Mouse (Mus musculus): ENCODE measurements at regions not wholly inside any gene's neighbourhood (a gene's known extent, or its start where the extent isn't known, plus 50 kb on each side); places are given as distances from the start of the nearest gene placed in this dataset.

DNA sequence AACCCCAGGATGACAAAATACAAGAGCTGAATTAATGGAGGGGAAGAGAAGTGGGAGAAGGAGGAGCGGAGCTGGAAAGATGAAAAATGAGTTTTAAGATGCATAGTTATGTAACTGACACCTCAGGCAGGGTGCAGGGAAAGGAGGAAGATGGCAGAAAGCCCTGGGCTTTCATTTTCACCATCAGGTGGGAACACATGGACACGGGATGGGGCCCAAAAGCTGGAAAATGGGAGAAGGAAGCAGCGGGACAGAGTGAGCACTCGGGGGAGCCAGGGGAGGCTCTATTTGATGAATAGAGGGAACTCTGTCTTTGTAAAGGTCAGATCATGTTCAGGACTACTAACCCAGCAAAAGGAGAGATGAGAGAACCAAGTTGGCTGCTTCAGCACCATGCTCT, 516.6 kb upstream of the Tnp1 start:
- DNase-seq: no peak

DNA sequence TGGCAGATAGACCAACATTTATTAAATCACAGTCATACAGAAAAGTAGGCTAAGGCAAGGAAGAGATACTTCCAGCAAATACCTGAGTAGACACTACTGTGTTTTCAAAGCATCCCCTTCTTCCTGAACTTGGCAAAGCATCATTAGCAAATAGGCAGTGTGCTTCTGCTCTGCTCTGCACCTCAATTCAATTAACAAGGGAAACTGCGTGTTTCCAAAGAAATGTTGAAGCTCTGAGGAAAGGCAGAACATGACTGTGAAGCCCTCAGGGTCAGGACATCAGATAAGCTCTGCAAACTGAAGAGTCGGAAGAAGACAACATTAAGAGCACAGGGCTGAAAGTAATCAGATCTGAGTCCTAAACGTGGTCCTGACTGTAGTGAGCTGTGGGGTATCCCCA, 516.1 kb upstream of the Tnp1 start:
- DNase-seq: no peak

DNA sequence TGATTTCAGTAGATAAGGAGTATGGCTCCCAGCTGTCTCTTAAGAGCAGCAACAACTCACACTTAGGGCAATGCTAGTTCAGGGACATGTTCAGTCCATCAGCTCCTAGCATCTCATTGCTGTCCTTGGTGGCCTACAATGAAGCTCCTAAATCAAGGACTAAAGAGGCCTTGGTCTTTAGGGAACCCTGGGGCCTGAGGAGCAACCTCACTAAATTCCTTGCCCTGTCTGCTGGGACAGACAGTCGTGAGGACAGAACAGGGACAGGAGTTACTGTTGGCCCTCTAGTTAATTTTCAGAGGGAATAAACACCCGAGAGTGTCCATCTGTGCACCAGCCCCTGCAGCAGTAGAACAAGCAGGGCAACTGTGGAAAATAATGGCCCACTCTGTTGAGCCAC, 514.6 kb upstream of the Tnp1 start:
- no peak for DNase-seq

DNA sequence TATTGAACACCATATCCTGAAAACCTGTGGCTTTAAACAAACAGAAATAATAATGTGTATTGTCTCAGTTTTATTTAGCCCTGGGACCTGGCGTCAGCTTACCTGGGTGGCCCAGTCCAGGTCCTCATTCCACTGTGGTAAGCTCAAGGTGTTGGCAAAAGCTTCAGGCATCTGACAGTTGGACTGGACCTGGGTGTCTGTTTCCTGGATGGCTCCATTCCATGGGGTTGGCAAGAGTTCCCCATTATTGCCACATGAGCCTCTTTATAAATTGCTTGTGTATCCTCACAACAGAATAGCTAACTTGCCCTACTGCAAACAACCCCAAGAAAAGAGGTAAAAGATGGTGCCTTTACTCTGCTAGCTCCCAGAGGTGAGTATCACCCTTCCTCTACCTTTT, 512.9 kb upstream of the Tnp1 start:
- no peak for DNase-seq

DNA sequence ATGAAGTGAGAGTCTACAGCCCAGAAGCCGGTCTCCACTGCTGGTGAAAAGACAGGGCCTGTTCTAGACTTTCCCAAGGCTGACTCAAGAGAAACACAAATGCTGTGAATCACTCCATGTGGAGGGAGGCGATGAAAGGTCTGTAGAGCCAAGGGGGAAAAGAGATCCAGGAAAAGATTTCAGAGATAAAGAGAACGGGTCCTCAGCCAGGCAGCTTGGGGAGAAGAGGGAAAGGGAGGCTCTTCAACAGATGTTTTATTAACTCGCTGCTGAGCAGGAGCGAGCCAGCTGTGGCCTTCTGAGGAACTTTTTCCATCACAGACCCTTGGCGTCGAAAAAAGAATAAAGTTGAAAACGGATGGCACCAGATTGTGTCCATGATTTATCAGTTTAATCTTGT, 500.7 kb upstream of the Tnp1 start:
- DNase-seq: no peak

DNA sequence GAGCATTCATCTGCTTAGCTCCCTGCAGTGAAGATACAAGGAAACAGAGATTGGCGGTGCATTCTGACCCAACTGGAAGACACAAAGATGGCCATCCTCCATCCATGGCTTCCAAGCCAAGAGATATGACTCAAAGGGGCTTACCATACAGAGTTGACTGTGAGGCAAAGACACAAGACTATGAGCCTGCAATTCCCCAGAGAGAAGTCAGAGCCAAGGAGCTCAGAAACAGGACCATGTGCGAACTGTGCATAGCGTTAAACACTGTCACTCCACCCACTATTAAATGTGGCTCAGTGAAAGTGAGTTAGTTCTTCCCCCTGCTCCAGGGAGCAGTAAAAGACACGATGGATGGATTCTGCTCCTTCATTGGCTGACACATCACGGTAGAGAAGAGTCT, 500.1 kb upstream of the Tnp1 start:
- DNase-seq: no peak

DNA sequence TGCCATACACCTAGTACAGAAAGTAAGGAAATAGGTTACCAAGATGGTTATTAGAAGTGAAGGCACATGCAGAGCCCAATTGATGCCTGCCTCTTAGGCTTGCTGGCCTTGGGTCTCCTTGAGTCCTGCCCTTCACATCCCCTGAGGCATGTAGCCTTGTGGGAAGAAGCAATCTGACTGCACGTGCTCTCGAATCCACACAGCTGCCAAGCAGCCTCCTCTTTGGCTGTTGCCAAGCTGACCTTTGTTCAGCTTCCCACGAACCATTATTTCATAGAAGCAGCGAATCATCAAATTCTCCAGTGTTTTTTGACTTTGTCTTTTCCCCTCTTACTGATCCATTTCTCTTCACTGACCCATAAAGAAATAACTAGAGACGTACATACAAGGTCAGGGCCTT, 498.1 kb upstream of the Tnp1 start:
- DNase-seq: no peak

DNA sequence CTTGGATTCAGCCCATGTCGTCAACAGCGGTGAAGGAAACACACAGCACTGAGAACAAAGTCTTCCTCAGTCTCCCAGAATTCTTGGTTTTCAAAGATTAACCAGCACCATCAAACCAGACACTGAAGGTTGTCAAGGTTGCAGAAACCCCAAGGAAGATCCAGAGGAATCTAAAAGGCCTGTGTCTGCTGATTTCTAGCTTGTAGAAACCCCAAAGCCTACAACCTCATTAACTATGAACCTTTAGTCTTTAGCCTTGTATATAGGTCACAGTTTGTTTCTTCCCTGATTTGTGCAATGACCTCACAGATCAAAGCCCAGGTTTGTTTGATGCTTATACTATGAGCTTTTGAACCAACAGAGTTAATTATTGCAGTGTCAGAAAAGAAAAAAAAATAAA, 497.1 kb upstream of the Tnp1 start:
- no peak for DNase-seq

DNA sequence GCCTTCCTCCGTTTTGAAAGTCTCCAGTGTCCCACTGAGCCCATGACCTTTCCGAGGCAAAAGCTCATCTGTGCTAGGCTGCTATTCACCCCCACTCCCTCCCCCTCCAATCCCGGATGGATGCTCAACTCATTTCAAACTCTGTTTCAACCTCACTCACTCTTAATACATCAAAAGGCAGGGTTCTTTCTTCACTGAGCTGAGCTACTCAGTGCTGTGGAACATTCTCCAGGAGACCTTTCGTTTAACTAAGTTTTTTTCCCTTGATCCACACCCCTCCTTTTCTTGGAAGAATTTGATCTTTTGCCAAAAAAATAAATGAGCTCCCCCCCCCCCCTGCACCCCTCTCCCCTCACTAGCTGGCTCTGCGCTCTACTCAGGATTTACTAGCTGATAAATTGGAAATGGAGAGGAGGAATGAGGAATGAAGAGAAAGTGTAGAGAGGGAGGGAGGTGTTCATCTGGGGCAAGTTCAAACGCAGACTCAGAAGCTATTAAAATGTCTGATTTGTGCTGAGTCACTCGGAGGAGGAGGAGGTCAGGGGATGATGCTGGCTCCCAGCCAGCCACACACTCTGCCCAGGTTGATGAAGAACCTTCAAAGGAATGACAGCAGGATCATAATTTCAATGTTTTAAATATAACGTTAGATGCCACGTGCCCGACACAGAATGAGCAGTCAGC, 491.5 kb upstream of the Tnp1 start:
- no peak for DNase-seq

DNA sequence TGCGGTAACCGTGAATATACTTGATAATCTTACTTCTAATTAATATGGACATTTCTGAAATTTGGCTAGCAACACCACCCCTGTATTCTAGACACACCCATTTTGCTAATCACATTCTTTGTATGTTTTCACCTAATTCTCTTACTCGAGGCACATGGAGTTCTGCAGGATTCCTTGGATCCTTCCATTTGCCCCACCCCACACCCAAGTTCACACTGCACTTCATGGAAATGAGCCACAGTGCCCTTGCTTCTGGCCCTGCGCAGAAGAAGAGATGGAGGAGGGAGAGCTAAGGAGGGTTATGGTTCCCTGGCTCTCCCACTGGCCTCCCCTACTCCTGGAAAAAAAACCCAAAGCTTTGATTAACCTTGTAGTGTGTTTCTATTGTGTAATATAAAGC, 487.9 kb upstream of the Tnp1 start:
- DNase-seq: no peak

DNA sequence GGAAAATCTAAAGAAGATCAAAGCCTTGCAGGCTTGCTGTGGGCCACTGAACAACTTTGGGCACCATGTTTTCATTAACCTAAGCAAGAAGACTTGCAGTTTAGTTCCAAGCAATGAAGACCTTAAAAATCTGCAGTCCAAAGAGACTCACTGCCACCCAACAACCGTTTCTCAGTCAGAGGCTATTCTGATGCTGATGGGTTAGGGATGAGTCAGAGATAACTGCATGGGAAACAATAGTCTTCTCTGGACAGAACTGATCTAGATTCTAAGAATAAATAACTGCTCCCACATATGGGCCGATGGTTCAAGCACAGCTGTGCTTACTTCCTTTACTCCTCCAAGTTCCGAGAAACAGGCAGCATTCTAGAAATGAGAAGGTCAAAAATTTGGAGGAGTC, 485.0 kb upstream of the Tnp1 start:
- no peak for DNase-seq

DNA sequence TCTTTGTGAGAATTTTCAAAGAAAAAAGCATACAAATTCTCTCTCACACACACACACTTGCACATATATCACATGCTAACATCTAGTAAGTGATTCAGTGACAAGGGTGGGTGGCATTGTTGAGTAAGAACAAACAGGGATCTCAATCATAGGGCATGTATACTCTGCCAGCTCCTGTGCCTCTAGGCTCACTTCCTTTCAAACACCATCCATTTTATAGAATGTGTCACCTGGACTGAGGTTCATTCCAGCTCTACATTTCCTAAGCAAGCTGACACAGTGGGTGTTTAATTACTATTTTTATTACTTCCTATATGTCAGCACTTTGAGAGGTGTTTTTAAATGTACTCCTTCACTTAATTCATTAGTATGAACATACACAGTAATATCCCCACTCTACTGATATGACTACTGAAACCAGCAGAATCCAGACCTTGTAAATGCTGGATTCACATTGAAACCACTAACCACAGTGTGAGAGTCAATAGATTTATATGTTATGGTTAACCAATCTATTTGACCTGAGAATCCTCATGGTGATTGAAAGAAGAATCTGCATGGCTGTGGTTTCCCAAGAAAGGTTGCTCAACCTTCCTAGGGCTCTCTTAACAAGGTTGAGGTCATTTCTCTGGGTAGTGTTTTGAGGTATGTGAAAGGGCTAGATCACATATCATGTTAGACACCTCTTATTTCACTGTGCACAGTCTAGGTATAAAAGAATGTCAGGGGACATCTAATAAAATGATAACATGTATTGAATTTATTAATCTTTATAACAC, 480.5 kb upstream of the Tnp1 start:
- DNase-seq: no peak

DNA sequence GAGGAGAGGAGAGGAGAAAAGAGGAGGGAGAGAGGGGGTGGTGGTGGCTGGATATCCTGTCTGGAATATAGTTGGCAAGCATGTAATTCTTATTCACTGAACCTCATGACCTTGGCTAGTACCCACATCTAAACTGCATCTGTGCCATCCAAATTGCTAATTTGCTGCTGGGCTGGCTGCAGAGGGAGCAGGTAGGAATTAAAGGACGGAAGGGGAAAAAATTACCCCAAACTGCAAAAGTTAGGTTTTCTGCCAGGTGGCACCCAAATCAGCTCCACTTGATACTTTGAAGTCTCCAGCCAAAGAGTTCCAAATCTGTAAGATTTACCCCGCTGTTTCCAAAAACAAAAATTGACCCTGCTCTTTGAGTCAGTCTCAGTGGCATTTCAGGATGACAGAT, 466.2 kb upstream of the Tnp1 start:
- DNase-seq: no peak

DNA sequence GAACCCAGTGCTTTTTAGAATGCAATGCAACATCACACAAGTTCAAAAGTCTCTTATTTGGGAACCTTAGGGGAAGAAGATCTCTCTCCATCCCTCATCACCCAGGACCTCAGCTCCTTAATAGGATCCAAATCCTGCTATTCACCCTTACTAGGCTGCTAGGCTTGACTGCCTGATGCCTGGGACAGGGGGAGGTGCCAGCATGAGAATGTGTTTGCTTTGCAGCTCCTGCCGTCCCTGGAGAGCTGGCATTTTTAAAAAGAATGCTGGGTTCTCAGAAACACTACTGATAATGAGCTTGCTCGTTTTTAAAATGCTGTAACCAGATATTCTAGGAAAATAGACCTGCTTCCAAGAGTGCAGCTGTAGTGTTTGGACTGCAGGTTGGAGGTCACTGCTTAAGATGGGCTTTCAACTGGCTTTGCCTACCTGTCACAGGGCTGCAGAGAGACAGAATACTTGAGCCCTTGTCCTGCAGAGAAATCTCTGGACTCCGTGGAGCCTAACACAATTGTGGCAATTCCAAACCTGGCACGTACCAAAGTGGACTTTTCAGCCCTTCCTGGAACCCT, 463.7 kb upstream of the Tnp1 start:
- no peak for DNase-seq

DNA sequence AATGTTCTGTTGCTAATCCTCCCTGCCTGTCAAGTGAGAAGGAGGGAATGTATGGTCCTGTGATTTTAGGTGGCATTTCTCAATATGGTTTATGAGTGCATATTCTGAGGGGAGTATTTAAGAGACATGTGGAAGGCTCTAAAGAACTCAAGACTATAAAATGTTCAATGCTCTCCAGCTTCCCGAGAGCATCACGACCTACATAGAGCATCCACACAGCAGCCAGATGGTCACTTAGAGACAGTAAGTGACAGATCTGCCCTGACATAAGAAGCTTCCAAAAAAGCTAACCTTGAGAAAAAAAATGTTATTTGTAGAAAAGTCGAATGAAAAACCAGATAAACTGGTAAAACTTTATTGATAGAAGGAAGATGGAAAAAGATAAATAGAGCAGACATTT, 444.9 kb upstream of the Tnp1 start:
- DNase-seq: no peak

DNA sequence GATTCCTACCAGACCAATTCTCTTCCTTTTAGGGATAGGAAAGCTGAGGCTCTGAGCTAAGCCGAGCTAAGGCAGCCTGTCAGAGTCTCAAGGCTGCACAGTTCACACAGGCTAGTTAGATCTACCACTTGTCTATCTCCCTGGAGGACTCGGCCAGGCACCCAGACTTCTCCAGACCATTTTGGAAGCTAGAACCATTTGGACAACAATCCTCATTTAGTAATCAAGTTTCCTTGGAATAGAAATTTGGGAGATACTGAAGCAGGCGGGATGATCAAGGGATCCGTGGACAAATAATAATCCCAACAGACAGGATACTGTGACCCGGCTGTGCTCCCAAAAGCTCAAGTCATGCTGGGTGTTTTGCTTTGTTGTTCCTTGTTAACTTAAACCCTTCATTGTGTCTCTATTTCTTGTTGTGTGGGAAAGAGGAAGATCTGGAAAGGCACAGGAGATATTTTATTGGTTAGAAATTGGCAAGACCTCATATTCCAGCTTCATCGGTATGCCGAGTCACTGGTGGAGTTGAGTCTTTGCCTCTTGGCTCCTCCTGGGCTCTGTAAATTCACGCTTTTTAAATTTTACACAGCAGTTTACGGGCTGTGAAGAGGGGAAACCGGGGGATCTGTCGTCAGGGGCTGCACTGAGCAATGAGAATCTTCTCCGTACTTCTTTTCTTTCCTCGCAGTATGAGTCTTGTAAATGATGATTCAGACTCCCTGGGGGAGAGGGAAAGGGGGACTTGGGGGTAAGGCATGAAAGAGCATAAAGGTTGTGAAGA, 444.2 kb upstream of the Tnp1 start:
- no peak for DNase-seq

DNA sequence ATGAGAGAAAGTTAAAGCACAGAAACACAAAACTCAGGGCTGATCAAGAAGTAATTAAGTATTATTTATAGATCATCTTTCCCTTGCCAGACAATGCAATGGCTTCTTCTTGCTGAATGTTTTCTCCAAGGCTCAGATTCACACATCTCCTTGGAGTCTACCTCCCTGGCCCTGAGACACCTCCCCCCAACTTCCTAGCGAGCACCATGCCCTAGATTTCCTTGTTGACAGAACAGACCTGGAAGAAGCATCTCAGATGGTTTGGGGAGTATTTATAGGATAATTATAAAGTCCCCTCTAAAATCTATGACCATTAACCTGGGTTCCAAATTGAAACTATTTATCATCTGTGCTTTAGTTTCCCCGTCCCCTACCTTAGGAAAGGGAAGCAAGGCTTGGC, 441.6 kb upstream of the Tnp1 start:
- DNase-seq: no peak

DNA sequence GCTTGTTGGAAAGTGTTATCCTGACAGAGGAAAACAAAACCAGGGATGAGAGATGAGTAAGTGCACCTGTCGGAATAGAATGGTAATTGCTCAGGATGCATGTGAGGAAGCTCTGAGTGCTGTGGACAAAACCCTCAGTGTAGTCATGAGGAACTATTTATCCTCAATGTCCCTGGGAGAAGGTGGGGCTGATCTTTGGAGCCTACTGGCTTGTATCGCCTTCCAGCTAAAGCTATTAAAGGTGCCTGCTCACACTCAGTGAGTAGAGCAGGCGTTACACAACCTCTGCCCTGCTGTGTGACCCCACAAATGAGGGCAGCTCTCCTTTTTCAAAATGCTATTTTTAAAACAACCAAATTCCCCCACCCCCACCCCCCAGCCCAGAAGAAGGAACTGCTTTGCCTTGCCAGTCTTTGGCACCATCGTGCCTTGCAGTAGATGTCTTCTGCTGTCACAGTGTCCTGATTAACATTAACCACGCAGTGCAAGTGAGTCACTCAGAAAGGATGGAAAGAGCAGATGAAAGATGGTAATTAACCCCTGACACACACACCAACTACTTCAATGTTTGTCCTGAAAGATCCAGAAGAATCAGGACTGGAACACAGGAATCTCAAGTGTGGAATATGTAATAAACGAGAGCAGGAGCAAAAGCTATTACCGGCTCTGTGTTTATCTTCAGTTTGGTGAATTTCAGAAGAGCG, 440.8 kb upstream of the Tnp1 start:
- no peak for DNase-seq

DNA sequence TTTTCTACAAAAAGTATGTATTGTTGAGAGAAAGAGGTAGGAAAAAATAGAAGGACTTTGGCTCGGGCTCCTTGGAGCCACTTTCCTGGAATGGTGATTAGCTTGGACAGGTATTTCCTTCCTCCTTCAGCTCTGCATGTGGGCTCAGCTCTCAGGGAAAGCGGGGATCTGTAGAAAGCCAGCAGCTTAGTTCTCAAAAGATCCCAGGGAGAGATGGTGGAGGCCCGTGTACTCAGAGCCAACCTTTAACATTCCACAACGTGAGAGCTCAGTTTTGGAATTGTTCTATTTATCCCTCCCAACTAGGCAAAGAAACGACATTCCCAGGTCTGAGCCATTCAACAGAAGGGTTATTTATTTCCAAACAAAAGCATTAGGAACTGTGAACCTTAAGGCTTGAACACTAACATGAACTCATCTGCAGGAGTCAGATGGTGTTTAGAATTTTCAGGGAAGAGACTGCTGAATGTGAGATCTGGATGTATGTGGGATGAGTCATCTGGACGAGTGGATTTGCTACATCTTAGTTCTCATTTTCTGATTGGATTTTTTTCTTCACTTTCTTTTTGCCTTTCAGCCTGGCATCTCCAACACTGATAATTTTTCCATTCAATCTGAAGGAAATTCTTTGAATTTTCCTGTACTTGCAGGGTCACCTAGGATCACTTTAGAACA, 428.6 kb upstream of the Tnp1 start:
- DNase-seq: no peak

DNA sequence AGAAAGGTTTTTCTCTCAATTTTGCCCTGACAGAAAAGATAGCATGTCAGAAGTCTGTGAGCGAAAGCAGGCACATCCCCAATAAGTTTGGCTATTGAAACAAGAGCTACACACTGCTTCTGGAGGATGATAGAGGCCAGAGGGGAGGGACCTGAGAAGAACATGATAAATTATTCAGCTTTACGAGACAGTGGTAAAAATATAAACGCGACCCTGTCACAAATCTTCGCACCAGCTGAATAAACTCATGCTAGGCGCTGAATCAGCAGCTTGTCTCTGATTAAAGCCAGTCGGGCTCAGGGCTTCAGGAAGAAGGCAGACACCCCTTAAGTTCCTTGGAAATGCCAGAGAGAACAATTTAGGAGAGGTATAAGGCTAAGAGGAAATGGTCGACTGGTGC, 422.7 kb upstream of the Tnp1 start:
- DNase-seq: no peak

DNA sequence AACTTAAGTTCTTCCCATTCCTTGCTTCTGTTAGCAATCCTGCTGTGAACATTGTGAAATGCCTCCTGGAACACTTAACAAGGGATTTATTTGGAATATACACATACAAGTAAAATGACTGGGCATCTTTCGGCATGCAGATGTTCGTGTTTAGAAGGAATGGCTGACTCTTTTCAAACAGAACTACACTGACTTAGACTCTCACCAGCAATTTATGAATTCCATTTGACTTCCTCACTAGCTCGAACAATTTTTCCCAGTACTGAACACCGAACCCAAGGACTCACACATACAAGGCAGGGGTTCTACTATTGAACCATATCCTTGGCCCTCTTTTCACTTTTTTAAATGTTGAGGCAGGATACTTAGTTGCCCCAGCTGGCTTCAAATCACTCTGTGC, 412.4 kb upstream of the Tnp1 start:
- DNase-seq: no peak

DNA sequence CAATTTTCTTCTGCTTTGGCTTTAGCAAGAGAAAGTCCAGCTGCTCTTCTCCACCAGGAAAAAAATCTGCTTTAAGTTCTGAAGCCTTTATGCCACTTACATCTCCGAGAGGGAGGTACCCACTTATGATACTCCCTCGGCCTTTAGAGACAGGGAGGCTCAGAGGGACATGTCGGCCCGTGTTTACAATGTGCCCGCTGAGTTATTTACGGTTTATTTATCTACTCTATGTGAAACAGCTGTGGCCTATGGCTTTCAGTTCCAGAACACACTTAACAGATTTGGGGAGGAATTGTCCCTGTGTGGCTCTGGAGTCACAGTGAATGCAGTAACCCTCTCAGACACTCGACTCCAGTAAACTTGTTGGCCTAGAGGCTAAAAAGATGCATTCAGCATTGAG, 409.3 kb upstream of the Tnp1 start:
- no peak for DNase-seq

DNA sequence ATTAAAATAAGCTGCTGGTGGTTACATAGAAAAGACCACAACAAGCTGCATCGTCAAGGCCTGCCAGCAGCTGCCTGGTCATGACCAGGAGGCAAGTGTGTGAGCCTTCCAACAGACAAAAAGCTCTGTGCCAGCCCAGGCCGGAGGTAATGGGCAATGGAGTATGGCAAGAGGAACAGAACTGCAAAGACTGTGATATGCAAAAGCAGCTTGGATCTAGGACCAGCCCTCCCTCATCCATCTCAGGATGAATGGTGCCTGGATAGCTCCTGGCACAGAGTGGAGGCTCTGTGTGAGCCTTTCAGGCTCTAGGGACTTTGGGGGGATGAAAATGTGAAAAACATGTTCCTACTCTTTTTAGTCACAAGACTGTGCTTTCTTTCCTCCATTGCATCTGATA, 402.5 kb upstream of the Tnp1 start:
- no peak for DNase-seq
